Mouse (Mus musculus) small intestine, adult 2 months (tissue): Measurements from ENCODE around the gene Naa35. TPM values are rescaled to one million over a fixed set of nuclear protein-coding genes. Genes with fewer than 3 reads are reported as not detected.

Experiments
- H3K27ac ChIP-seq: fragments of 200-500 bp; 2 replicates; pipeline ENCODE4 v1.5.1; 2012; ENCODE audit warnings: low read depth, low read length, control low read depth, inconsistent platforms; ENCODE audit not compliant: insufficient read depth
- H3K27me3 ChIP-seq: fragments of 200-500 bp; 2 replicates; pipeline ENCODE4 v1.6.1; 2012; ENCODE audit warnings: mild to moderate bottlenecking, moderate library complexity, low read length, inconsistent platforms; ENCODE audit not compliant: control insufficient read depth, insufficient read depth
- H3K36me3 ChIP-seq: fragments of 200-500 bp; 2 replicates; pipeline ENCODE4 v1.6.1; 2012; ENCODE audit warnings: mild to moderate bottlenecking, low read length, control low read depth, inconsistent platforms; ENCODE audit not compliant: control insufficient read depth, insufficient read depth
- H3K4me1 ChIP-seq: fragments of 200-500 bp; 2 replicates; pipeline ENCODE4 v1.6.1; 2012; ENCODE audit warnings: low read length, inconsistent platforms, mixed read lengths; ENCODE audit not compliant: control insufficient read depth, insufficient read depth, insufficient read length
- H3K4me3 ChIP-seq: fragments of 200-500 bp; 2 replicates; pipeline ENCODE4 v1.5.1; 2012; ENCODE audit warnings: low read depth, mild to moderate bottlenecking, control low read depth, inconsistent platforms, low read length, moderate library complexity
- CTCF ChIP-seq: fragments of 200-500 bp; IDR thresholded peaks from 2 replicates; pipeline ENCODE4 v1.5.1; 2012; ENCODE audit warnings: low read depth, mild to moderate bottlenecking, control low read depth, inconsistent platforms, low read length, moderate library complexity, mixed read lengths; ENCODE audit not compliant: insufficient replicate concordance, insufficient read length; ENCODE audit errors: extremely low read depth
- POLR2A ChIP-seq: fragments of 200-500 bp; IDR thresholded peaks from 2 replicates; pipeline ENCODE4 v1.6.1; 2012; ENCODE audit warnings: low read depth, mild to moderate bottlenecking, control low read depth, inconsistent platforms, low read length, moderate library complexity
- WGBS: fragments of 180-500 bp; shearing (Covaris S2); methylation state at CpG from one replicate; pipeline ENCODE4 v1.1.7; 2018; 5-methylcytosine and 5-hydroxymethylcytosine counted together
- polyA plus RNA-seq: library from polyadenylated mRNA; depleted of rRNA; stranded (reverse); fragments of >200 nt; gene quantifications from 2 replicates; pipeline ENCODE4 v1.2.3, GENCODE M21; 2012; rRNA removed

Naa35 gene
- polyA plus RNA-seq = 20.2 and 31.3 TPM in 2 replicates

DNA sequence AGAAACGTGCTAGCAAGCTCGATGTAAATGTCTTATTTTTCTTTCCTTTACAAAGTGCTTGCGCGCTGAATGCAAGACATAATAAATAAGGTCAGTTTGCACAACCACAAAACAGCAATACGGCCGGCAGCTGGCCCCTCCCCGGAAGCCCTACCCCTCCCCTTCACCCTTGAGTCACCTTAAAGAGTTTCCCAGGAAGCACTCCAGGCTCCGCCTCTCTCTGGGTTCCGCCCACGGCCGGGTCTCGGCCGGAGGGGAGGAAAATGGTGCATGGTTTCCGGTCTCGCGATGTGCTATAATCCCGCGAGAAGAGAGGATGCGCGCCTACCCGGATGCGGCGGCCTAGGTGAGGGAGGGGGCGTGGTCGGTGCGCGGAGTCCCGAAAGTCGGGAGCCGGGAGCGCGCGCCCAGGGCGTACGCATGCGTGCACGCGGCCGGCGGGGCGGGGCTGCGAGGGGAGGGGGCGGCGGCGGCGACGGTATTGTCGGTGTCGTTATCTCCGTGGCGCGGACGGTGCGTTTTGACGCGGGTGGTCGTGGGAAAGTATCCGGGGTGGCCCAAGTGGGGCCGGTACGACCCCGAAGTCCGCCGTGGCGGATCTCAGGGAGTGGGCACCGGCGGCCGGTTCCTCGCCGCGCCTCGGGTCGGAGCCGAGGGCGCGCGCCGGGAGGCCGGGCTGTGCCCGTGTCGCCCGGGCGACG is at the start of gene Naa35, which contains the start of gene Agtpbp1:
Gene Naa35 (plus strand): TSS at position 313 of the 701 bp plus-strand sequence.
Gene Agtpbp1 (minus strand): TSS at position 281 of the 701 bp plus-strand sequence.
- Histone ChIP-seq H3K36me3 (peaks cover 6% of the 10 kb centered on the region), H3K27me3 (no peaks in the 10 kb centered on the region), H3K27ac (peak within 1 kb of the TSS; percentile 61), H3K4me3 (peak within 1 kb of the TSS; percentile 99), H3K4me1 (peaks cover 4% of the 10 kb centered on the region; the same call in 1 of the 2 replicates)
- TF ChIP-seq POLR2A = peak; percentile 65; the same call in 1 of the 2 replicates
- no peak for TF ChIP-seq CTCF
- WGBS = under 1% methylated on average over 83 of the region's 83 CpGs

DNA sequence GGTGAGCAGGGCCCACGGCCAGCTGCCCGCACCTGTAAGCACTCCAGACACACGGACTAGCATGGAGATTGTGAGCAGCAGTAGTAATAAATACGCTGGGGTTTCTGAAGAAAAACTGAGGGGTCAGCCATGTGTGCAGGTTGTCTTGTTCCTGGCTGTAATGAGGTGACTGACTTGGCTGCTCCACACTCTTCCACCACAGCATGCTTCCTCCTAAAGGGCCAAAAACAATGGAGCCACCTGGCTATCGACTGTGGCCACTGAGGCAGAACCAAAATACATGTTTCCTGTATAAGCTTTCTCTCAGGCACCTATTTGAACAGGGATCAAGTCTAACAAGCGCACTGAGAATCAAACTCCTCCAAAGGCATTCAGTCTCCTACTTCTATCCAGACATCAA is 49.3 kb upstream of the Naa35 start:
- Histone ChIP-seq H3K4me3 (no peak overlapping the region), H3K4me1 (no peaks in the 10 kb centered on the region), H3K27ac (no peak overlapping the region), H3K27me3 (no peaks in the 10 kb centered on the region), H3K36me3 (no peaks in the 10 kb centered on the region)
- WGBS = 87% methylated on average over 6 of the region's 6 CpGs
- TF ChIP-seq CTCF = no peak
- TF ChIP-seq POLR2A = no peak

DNA sequence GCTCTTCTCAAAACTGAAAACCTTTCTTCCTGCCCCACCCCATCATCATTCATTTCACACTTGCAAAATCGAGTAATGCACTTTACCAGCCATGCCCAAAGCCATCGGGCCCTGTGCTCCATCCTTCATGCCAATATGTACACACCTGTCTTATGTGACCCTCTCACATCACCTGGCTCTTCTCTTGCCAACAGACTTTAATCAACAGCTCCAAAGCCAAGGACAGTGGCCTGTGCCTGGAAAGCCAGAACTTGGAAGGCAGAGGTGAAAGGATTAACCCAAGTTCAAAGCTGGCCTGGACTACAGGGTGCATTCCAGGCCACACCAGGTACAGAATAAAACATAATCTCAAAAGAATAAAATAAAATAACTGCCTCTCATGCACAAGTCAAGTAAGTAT is 48.4 kb upstream of the Naa35 start:
- no peaks in the 10 kb centered on the region for H3K36me3 ChIP-seq
- H3K4me3 ChIP-seq = no peak overlapping the region
- no peaks in the 10 kb centered on the region for H3K27me3 ChIP-seq
- 37% methylated on average over 2 of the region's 2 CpGs for WGBS
- H3K4me1 ChIP-seq = no peaks in the 10 kb centered on the region
- TF ChIP-seq POLR2A (no peak), CTCF (no peak)
- H3K27ac ChIP-seq = no peak overlapping the region

DNA sequence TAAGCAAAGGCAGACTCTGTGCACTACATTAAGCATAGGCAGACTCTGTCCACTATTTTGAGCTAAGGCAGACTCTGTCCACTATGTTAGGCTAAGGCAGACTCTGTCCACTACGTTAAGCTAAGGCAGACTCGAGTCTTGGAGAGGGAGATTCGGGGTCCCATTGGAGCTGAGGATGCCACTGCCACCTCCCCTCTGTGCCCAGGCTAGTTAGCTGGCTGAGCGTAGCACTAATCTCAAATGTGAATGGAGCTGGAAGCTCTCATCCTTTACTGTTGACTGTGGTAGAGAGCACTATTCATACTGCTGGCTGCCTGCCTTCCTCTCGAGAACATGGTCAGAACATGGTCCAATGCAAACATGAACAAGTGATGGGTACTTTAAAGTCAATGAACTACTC is 46.4 kb upstream of the Naa35 start:
- TF ChIP-seq POLR2A (no peak), CTCF (no peak)
- no peak overlapping the region for H3K27ac ChIP-seq
- no peaks in the 10 kb centered on the region for H3K4me1 ChIP-seq
- H3K4me3 ChIP-seq = no peak overlapping the region
- no peaks in the 10 kb centered on the region for H3K27me3 ChIP-seq
- WGBS = 86% methylated on average over 5 of the region's 5 CpGs
- no peaks in the 10 kb centered on the region for H3K36me3 ChIP-seq

DNA sequence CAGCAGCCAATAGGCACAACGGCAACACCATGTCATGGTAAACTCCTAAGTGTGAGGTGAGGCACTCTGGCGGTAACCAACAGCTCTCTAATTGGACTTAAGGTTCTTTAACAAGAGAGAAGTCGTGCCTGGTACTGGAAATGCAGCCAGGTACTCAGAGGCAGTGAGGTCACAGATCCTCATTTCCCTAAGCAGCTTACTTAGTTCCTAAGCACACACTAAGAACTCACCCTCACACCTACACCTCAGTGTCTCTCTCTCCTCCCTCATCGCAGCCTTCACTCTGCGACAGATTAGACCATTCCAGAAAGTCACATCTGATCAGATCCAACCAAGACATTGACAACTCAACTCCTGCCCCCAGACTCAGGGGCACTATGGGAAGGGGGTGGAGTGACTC is 45.0 kb upstream of the Naa35 start:
- Histone ChIP-seq H3K27me3 (no peaks in the 10 kb centered on the region), H3K27ac (no peak overlapping the region), H3K36me3 (no peaks in the 10 kb centered on the region), H3K4me1 (no peaks in the 10 kb centered on the region), H3K4me3 (no peak overlapping the region)
- TF ChIP-seq POLR2A (no peak), CTCF (no peak)
- 84% methylated on average over 5 of the region's 5 CpGs for WGBS

DNA sequence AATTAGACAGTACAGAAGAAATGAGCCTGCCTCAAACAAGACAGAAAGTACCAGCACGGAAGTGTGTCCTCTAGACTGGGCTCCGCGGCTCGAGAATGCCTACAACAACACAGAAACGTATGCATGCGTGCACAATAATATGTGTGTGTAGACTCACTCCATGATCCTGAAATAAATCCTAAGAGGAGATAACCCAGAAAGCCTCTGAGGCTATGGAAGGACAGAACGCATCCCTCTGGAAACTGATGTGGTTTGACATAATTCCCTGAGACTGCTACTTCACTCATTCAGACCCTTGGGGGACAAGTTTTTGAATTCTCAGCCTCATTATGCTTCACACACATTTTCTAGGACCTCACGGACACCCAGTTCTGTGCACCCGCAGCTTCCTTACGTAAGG is 42.6 kb upstream of the Naa35 start:
- TF ChIP-seq CTCF (no peak), POLR2A (no peak)
- H3K36me3 ChIP-seq = no peaks in the 10 kb centered on the region
- H3K27me3 ChIP-seq = no peaks in the 10 kb centered on the region
- no peak overlapping the region for H3K27ac ChIP-seq
- WGBS = 93% methylated on average over 10 of the region's 10 CpGs
- no peak overlapping the region for H3K4me3 ChIP-seq
- H3K4me1 ChIP-seq = no peaks in the 10 kb centered on the region; the same call in none of the 2 replicates

DNA sequence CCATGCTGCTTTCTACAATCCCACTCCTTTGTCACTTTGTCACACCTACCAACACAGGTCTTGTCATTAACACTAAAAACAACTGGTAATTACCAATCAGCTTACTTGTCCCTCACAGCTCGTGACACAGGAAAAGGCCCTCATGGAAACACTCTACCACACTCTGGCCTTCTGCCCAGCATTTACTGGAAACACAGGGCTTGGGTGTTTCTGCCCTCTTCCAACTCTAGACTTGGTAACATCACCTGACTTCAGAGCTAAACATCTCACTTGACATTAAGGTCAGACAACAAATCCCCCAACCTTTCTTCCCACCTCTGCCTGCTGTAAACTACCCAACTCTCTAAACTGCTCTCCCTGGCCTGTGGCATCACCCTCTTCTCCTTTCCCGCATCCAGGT is 38.0 kb upstream of the Naa35 start:
- Histone ChIP-seq H3K27ac (no peak overlapping the region), H3K4me3 (no peak overlapping the region), H3K4me1 (peaks cover 3% of the 10 kb centered on the region), H3K36me3 (no peaks in the 10 kb centered on the region), H3K27me3 (no peaks in the 10 kb centered on the region)
- no peak for TF ChIP-seq CTCF
- no peak for TF ChIP-seq POLR2A
- 82% methylated on average over 2 of the region's 2 CpGs for WGBS
